Mouse (Mus musculus) embryonic facial prominence, embryonic 11.5 days (tissue): ENCODE data around the gene Parp1. TPM values are rescaled to one million over a fixed set of nuclear protein-coding genes. Genes with fewer than 3 reads are reported as not detected.
"Not testable (repeated sequence)": the region's sequence is repeated elsewhere in the genome, so short reads cannot be mapped to it uniquely, and the experiment has no call there.

ENCODE experiments used
- ATAC-seq: fragments of 200-750 bp; cut with Nextera tagmentation; replicated peaks from 2 replicates; pipeline ENCODE4 v1.8.0; 2017; ENCODE audit warnings: low read depth; ENCODE audit not compliant: insufficient number of reproducible peaks, low FRiP score, low TSS enrichment
- DNase-seq: peaks from one replicate; pipeline ENCODE4 v3.0.0-alpha.2; 2015; ENCODE audit warnings: low spot score
- H3K27ac ChIP-seq: fragments of 300-500 bp; sonication (generic); replicated peaks from 2 replicates; pipeline ENCODE4 v1.5.1; 2014; ENCODE audit warnings: mild to moderate bottlenecking, low read depth, low read length, control low read depth
- H3K27me3 ChIP-seq: fragments of 300-500 bp; sonication (generic); 2 replicates; pipeline ENCODE4 v1.6.1; 2014; ENCODE audit warnings: mild to moderate bottlenecking, low read length, moderate library complexity, mixed read lengths; ENCODE audit not compliant: control insufficient read depth, insufficient read depth
- H3K36me3 ChIP-seq: fragments of 300-500 bp; sonication (generic); replicated peaks from 2 replicates; pipeline ENCODE4 v1.6.1; 2014; ENCODE audit warnings: low read depth, mild to moderate bottlenecking, low read length, moderate library complexity, mixed read lengths; ENCODE audit not compliant: control insufficient read depth, insufficient read depth
- H3K4me1 ChIP-seq: fragments of 300-500 bp; sonication (generic); 2 replicates; pipeline ENCODE4 v1.6.1; 2014; ENCODE audit warnings: low read length, mixed read lengths; ENCODE audit not compliant: control insufficient read depth, insufficient read depth
- H3K4me2 ChIP-seq: fragments of 300-500 bp; sonication (generic); 2 replicates; pipeline ENCODE4 v1.6.1; 2014; ENCODE audit warnings: low read depth, mild to moderate bottlenecking, control low read depth, low read length, moderate library complexity
- H3K4me3 ChIP-seq: fragments of 300-500 bp; sonication (generic); 2 replicates; pipeline ENCODE4 v1.5.1; 2014; ENCODE audit warnings: low read depth, low read length, control low read depth
- H3K9ac ChIP-seq: fragments of 300-500 bp; sonication (generic); replicated peaks from 2 replicates; pipeline ENCODE4 v1.6.1; 2014; ENCODE audit warnings: mild to moderate bottlenecking, control low read depth, low read length
- H3K9me3 ChIP-seq: fragments of 300-500 bp; sonication (generic); replicated peaks from 2 replicates; pipeline ENCODE4 v1.6.1; 2016; ENCODE audit warnings: mild to moderate bottlenecking, low read length, inconsistent platforms, mixed read lengths; ENCODE audit not compliant: control insufficient read depth
- WGBS: fragments of 180-500 bp; shearing (Covaris S2); extraction: QIAGEN DNeasy Blood & Tissue Kit; methylation state at CpG from one replicate; pipeline ENCODE4 v1.1.7; 2014; 5-methylcytosine and 5-hydroxymethylcytosine counted together
- polyA plus RNA-seq: library from polyadenylated mRNA; unstranded; fragments of >200 nt; fragmentation: Nextera tagmentation; extraction: Ambion mirVana; gene quantifications from 2 replicates; pipeline ENCODE4 v1.2.1, GENCODE M21; 2014

Gene Parp1
- polyA plus RNA-seq, 1 experiment from 2014 or later, result 163 TPM

- H3K9me3 ChIP-seq, result no peaks in the 10 kb centered on the region
- no peak overlapping the region for H3K4me3 ChIP-seq
- WGBS, result 93% methylated on average over 17 of the region's 17 CpGs
- no peaks in the 10 kb centered on the region for H3K4me1 ChIP-seq
- H3K9ac ChIP-seq, result no peak overlapping the region
- H3K27ac ChIP-seq, result no peak overlapping the region
- H3K36me3 ChIP-seq, result peaks cover 35% of the 10 kb centered on the region
- H3K4me2 ChIP-seq, result no peak overlapping the region
- DNase-seq (no peak), ATAC-seq (no peak)
- H3K27me3 ChIP-seq, result no peaks in the 10 kb centered on the region
These were observed 19.2 kb downstream of the Parp1 start for GRCm38 (mm10) chr1:180587792-180588442.

DNA sequence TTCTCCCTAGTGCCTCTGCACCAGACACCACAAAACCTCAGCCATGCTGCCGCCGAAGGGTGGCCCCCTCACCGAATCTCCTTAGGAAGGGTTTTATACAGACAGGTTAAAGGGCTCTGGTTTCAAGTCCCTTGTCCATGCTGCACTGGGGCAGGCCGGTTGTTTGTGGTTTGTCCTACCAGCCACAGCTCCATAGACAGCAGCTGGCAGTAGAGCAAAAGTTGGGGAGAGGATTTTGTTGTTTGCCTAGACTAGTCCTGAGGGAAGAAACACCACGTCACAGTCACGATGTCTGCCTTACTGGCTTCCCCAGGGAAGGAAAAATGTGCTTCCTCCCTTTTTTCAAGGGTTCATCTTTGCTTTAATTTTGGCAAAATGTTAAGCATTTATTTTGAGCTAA lies 31.9 kb downstream of the Parp1 start:
- H3K27me3 ChIP-seq, result no peaks in the 10 kb centered on the region
- no peaks in the 10 kb centered on the region for H3K4me1 ChIP-seq
- no peak overlapping the region for H3K27ac ChIP-seq
- ATAC-seq, result no peak
- no peak overlapping the region for H3K4me3 ChIP-seq
- WGBS, result 92% methylated on average over 6 of the region's 6 CpGs
- H3K9ac ChIP-seq, result no peak overlapping the region
- H3K4me2 ChIP-seq, result no peak overlapping the region
- no peak for DNase-seq
- H3K9me3 ChIP-seq, result no peaks in the 10 kb centered on the region
- H3K36me3 ChIP-seq, result peaks cover 25% of the 10 kb centered on the region

GRCm38 (mm10) chr1:180601806-180602205 lies 33.1 kb downstream of the Parp1 start:
- Histone ChIP-seq H3K4me3 (no peak overlapping the region), H3K9me3 (no peaks in the 10 kb centered on the region), H3K27ac (no peak overlapping the region), H3K9ac (no peak overlapping the region), H3K4me2 (no peak overlapping the region), H3K4me1 (no peaks in the 10 kb centered on the region), H3K36me3 (peaks cover 20% of the 10 kb centered on the region), H3K27me3 (no peaks in the 10 kb centered on the region)
- ATAC-seq (no peak), DNase-seq (no peak)
- WGBS, result 90% methylated on average over 6 of the region's 6 CpGs

GRCm38 (mm10) chr1:180604579-180604978 lies 35.9 kb downstream of the Parp1 start:
- no peaks in the 10 kb centered on the region for H3K4me1 ChIP-seq
- no peak overlapping the region for H3K27ac ChIP-seq
- H3K9me3 ChIP-seq, result no peaks in the 10 kb centered on the region
- no peak overlapping the region for H3K9ac ChIP-seq
- no peak overlapping the region for H3K4me2 ChIP-seq
- 77% methylated on average over 4 of the region's 4 CpGs for WGBS
- peaks cover 7% of the 10 kb centered on the region for H3K36me3 ChIP-seq
- no peak overlapping the region for H3K4me3 ChIP-seq
- DNase-seq, result no peak
- no peaks in the 10 kb centered on the region for H3K27me3 ChIP-seq
- no peak for ATAC-seq

GRCm38 (mm10) chr1:180606106-180606505 lies 37.4 kb downstream of the Parp1 start:
- no peak for DNase-seq

GRCm38 (mm10) chr1:180606796-180607577 lies 38.3 kb downstream of the Parp1 start:
- DNase-seq (no peak), ATAC-seq (no peak)
- H3K4me2 ChIP-seq, result no peak overlapping the region
- no peak overlapping the region for H3K27ac ChIP-seq
- no peaks in the 10 kb centered on the region for H3K9me3 ChIP-seq
- no peaks in the 10 kb centered on the region for H3K4me1 ChIP-seq
- no peak overlapping the region for H3K9ac ChIP-seq
- H3K36me3 ChIP-seq, result no peaks in the 10 kb centered on the region
- no peak overlapping the region for H3K4me3 ChIP-seq
- 78% methylated on average over 10 of the region's 10 CpGs for WGBS
- H3K27me3 ChIP-seq, result no peaks in the 10 kb centered on the region

More at GRCm38 (mm10) chr1:180606106-180606505, 37.4 kb downstream of the Parp1 start:
- H3K4me3 ChIP-seq, result no peak overlapping the region
- H3K4me2 ChIP-seq, result no peak overlapping the region
- no peaks in the 10 kb centered on the region for H3K9me3 ChIP-seq
- no peak overlapping the region for H3K27ac ChIP-seq
- H3K27me3 ChIP-seq, result no peaks in the 10 kb centered on the region
- no peak for ATAC-seq
- H3K4me1 ChIP-seq, result no peaks in the 10 kb centered on the region
- no peak overlapping the region for H3K9ac ChIP-seq
- 71% methylated on average over 3 of the region's 3 CpGs for WGBS
- no peaks in the 10 kb centered on the region for H3K36me3 ChIP-seq

DNA sequence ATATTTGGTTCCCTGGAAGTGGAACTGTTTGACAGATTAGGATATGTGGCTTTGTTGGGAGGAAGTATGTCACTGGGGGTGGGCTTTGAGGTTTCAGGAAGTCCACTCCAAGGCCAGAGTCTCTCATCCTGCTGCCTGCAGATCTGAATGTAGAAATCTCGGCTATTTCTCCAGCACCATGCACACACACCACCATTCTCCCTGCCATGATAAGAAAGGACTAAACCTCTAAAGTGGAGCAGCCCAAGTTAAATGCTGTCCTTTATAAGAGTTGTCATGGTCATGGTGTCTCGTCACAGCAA lies 38.8 kb downstream of the Parp1 start:
- Histone ChIP-seq H3K4me3 (no peak overlapping the region), H3K36me3 (no peaks in the 10 kb centered on the region), H3K4me2 (no peak overlapping the region), H3K27me3 (no peaks in the 10 kb centered on the region), H3K4me1 (no peaks in the 10 kb centered on the region), H3K9me3 (no peaks in the 10 kb centered on the region), H3K27ac (no peak overlapping the region), H3K9ac (no peak overlapping the region)
- no peak for DNase-seq
- WGBS, result 90% methylated on average over 2 of the region's 2 CpGs
- ATAC-seq, result no peak

- not testable (repeated sequence) for H3K9ac ChIP-seq, H3K27me3 ChIP-seq, H3K4me2 ChIP-seq, H3K4me3 ChIP-seq, H3K9me3 ChIP-seq, H3K4me1 ChIP-seq, H3K36me3 ChIP-seq, H3K27ac ChIP-seq, ATAC-seq, DNase-seq
- WGBS, result 93% methylated on average over 10 of the region's 14 CpGs
These were observed 43.1 kb downstream of the Parp1 start for GRCm38 (mm10) chr1:180611842-180612241.
